Mouse (Mus musculus): ENCODE measurements at regions not wholly inside any gene's neighbourhood (a gene's known extent, or its start where the extent isn't known, plus 50 kb on each side); places are given as distances from the start of the nearest gene placed in this dataset.
"Not testable (repeated sequence)": the region's sequence is repeated elsewhere in the genome, so short reads cannot be mapped to it uniquely, and the experiment has no call there.

DNA sequence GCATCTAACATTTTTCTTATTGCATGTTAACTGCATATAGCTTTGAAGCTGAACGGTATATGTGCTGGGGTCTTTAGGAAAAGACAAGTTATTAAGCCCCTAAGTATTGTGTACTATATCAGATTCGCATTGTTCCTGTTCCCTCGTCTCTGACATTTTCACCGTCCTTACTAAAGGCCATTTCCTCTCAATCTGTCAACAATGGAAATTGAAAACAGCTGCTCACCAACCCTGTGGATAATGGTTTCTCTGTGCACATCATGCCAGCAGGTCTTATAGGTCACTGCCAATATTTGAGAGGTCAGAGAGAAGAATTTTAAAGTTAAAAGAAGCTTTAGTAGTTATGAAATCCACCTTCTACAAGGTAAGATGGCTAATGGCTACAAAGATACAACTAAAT, 797.4 kb upstream of the Impad1 start:
- DNase-seq, result no peak

DNA sequence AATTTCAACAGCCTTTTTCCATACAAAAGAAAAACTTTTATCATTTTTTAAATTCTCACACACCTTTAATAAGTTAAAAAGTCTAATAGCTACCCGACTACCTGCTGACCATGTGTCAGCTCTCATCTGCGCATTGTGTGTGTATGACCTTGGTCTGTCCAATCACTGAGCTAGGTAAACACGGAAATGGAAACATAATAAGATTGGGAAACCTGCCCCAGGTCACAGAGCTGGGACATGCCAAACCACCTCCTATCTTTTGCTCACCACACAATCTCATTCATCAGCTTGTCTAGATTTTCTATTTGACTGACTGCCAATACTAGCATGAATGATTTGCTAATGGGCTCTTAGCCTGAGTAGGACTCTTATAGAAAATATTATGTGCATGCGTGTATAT, 794.3 kb upstream of the Impad1 start:
- DNase-seq, result no peak

DNA sequence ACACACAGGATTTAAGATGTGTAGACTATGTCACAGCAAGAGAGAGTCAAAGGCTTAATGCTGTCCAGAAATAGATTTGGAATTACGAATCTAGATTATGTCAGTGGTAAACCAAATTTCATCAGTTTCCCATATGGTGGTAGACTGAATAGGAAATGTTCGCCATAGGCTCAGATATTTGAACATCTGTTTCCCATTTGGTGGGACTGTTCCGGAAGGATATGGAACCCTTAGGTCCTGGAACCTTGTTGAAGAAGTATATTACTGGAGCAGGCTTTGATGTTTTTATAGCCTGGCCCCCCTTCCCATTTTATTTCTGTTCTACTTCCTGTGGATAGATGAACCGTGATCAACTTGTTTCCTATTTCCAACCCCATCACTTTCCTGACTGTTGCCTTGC, 792.0 kb upstream of the Impad1 start:
- DNase-seq, result no peak

DNA sequence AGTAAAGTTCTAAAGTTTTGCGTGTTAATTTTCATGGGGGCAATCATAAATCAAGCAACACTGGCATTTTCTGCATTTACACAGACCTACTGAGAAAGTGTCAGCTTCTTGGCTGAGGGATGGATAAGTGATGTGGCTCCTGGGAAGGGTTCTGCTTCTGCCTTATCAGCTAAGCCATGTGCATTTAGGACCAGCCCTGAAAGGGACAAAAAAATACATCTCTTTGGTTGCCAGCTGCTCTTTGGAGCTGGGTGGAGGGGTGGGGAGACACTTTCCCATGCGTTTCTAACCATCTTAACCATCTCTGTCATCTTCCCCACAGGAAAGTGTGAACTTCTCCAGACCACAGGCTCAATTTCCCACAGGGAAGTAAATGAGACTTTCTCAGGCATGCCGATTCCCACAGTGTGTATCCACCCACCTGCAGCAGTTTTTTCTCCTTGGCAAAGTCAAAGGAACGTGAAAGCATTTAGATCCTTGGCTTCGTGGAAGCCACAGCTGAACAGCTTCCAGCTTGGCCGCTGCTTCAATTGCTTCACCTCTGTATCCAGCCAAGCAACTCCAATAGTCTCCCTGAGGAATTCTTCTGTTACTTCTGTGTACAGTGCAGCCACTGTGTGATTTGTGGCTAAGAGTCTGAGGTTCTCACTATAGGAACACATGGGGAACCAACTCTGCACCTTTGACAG, 791.0 kb upstream of the Impad1 start:
- DNase-seq, result peak; percentile 11 to 36

DNA sequence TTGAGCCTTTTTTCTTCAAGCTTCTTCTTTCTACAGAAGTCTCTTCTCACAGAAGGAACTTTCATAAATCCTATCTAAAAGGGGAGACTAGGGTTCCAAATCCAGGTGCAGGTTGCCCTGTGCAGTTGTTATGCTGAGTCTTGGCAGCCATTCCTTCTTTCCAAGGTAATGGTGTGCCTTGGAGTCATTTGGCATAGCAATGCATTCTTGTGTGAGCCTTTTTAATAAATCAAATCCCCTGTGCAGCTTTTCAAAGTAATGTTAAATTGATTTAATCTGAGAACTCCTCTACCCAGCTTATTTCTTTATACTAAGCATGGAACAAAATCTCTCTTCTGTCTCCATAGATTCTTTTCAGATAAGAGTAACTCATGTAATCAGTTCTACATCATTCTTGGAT, 774.9 kb upstream of the Impad1 start:
- no peak for DNase-seq

DNA sequence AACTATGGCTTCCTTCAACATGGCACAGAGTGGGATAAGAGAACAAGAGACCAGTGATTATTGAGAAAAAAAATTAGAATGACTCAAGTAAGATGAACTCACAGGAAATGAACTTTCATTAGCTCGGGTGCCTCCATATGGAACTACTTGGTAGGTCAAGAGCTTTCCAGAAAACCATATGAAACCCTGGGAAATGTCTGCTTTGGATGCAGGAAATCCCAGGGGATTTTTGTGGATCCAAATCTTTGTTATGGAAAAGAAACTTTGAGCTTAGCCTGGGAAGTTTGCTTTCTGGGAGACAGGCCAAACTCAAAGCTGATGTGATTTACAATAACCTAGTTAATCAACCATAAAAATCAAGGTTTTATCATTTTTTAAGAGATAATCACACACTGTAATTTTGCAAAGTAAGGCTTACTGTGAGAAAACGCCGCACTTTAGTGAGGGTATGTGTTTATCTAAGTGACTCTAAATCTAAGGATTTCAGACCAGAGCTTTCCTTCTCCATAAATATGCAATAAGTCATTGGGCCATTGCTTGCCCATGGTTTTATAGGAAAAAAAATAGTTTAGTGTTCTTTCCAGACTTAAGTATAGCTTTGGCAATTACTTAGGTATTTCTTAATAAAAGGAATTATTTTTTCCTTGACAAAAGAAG, 767.0 kb upstream of the Impad1 start:
- no peak for DNase-seq

DNA sequence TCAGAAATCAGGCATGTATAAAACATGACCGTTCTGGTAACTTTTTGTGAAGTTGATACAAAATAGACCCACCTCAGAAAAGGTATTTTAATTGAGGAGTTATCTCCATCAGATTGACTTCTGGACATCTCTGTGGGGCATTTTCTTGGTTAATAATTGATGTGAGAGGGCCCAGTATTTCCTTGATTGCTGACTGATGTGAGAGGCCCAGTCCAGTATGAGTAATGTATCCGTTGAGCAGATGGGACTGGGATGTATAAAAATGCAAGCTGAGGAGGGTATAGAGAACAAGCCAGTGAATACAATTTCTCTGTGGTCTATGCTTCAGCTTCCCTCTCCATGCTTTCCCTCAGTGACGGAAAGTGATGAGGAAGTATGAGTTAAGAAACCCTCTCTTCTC, 747.0 kb upstream of the Impad1 start:
- DNase-seq, result no peak

DNA sequence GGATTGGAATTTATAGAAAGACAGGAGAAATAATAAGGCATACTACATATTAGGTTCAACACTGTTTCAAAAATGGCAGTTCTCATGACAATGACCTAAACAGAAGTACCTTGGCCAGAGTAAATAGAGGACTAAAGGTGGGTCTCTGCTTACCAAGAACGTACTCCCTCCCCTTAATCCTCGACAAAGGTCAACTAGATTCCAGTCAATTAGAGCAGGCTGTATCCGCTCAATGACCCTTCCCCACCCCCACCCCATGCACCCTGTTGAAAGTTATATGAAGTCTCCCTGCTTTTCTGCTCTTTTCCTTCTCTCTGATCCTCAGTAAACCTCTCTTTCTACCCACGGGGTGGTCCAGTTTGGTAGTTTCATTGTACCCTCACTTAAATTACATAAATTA, 737.3 kb upstream of the Impad1 start:
- DNase-seq, result no peak

DNA sequence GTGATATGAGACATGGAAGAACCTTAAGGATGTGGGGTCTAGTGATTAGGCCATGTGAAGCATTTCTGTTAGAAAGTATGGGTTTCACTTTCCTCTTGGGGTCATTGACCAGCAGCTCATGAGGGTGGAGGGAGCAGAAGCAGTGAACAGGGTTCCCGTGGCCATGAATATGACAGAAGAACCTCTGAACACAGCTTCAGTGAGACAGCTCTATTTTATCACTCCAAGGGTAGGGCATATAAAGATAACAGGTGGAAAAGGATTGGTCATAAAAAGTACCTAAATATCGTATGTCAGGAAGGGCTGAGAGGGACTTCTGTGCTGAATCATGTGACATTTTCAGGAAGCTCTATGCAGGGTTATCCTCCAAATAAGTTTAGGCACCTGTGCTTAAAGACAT, 725.4 kb upstream of the Impad1 start:
- no peak for DNase-seq

DNA sequence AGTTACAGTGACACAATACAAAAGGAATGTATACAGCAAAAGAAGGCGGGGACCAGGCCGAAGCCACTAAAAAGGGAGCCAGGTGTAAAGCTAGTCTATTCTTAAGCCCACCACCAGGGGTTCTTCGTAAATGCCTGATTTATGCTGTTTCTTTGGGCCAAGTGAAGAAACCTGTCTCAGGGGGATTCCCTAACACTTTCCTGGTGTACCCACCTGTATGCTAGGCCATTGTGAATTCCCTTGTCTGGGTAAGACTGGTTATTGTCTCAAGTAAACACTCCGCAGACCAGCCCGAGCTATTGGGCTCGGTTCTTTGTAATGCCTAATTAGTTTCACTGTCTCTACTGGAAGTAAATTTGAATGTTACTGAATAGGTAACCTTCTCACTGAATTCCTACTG, 722.3 kb upstream of the Impad1 start:
- DNase-seq, result not testable (repeated sequence)

DNA sequence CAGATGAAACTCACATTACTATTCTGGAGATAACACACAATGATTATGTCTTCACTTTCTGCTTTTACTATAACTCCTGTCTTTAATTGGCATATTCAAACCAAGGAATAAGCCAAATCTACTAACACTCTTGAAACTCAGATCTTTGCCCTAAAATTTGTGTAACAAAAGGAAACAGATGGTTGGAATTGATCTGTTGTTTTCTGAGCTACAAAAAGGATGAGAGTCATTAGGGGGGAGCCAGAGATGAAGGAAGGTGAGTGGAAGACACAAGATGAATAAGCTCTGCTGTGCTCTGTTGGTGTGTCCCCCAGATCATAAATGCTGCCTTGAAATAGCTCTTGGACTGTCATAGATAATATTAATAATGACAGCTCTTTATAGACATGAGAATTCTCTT, 718.6 kb upstream of the Impad1 start:
- DNase-seq, result no peak

DNA sequence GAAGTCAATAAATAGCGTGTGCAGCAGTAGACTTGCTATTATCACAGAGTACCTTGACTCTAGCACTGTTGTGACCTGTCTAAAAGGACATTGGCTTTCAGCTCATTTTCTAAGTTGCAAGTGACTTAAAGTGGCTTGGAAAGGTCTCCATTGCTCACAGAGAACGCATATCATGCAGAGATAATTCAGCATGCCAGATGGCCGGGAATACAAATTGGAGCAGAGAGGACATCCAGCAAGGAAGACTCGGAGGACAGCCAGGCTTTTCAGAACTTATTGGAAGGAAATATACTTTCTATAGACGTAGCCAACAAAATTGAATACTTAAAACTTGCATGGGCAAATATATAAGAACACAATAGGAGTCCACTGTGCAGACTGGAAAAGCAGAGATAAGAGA, 716.2 kb upstream of the Impad1 start:
- DNase-seq, result peak; percentile 89 to 90

DNA sequence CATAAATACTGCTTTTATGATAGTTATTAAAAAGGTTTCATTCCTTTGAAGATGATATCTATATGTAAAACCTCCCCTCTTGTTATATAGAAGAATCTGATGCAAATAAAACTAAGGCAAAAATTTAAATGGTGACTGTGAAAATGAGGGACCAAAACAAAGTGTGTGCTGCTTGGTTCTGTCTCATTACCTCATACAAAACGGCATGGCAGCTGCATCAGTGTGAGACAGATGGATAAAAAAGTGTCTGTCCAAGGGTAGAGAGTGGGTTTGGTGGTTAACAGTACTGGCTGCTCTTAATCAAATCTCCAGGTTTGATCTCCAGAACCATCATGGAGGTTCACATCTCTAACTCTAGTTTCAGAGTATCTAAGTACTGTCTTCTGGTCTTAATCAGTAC, 701.9 kb upstream of the Impad1 start:
- no peak for DNase-seq

DNA sequence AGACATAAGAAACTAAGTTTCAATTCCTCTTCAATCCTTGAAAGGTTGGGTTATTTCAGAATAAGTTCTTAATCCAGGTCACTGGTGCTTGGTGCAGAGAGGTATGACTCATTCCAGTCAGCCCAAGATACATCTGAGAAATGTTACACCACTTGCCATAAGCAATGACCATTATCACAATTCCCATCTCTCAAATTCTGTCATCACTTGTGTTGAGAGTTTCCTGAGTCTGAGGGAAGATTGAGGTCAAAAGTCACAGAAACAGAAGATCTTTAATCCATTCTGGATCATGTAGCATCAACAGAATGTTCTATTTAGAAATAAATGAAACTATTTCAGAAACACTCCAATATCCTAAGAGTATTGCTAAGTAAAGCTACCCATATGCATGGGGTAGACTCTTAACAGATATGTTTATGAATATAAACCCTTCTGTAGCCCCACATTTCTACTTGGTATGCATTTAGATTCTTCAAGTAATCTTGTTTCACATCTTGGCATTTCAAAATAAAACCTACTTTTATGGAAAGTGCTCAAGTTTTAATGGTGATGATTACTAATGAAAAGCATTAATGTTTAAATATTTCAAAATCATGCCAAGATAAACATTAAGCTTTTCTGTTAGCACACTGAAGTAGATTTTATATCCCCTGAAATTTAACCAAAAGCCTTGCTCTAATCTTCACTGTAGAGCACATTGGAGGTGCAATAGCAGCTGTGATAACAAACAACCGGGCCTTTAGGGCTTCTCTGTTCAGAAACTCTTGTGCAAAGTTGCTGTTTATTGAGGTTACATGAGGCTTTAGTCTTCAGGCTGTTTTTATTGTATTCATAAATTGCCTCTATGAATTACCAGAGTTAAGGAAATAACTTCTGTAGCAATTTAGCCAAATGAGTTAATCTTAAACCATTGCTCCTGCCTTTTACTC, 701.2 kb upstream of the Impad1 start:
- no peak for DNase-seq

DNA sequence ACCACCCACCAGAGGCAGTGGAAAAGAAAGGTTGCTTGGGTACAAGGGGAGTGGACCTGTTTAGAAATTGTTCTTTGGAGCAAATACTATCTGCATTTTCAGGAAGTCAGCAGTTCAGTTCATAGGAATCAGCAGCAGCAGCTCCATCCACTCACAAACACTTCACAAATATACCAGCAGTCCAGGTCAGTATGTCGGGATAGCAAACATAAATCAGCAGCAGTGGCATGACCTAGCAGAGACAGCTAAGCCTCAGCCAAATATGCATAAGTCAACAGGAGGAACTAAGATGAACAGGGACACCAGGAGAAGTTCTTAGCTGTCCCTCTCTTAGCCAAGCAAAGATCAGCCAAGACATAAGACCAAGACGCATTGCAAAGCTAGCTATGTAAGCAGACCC, 693.6 kb upstream of the Impad1 start:
- DNase-seq, result no peak

DNA sequence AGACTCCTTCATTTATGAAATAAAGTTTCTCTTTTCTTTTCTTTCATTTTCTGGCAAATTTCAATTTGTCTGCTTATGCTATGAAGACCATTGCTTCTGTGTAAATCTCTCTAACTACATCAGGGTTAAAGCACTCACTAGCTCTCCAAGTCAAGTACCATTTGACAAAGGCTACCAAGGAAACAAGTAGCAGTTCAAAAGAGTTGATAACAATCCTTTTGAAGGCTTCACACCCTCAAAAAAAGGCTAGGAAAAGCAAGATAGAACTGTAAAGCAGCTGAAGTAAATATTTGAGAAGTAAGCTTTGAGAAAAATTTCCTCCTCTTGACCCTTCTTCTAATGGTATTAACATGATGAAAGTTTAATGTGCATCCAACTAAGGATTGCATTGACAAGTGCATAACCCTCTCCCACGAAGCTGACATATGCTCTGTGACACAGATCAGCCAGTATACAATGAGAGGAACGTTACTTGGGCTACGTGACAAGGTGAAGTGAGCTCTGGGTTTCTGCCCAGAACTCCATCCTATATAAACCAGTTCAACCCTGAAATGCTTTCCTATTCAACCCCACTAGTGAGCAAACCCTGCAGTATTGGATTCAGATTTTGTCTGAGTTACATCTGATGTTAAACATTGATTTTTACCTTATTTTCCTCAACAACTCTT, 678.9 kb upstream of the Impad1 start:
- peak; percentile 6 to 9 for DNase-seq

DNA sequence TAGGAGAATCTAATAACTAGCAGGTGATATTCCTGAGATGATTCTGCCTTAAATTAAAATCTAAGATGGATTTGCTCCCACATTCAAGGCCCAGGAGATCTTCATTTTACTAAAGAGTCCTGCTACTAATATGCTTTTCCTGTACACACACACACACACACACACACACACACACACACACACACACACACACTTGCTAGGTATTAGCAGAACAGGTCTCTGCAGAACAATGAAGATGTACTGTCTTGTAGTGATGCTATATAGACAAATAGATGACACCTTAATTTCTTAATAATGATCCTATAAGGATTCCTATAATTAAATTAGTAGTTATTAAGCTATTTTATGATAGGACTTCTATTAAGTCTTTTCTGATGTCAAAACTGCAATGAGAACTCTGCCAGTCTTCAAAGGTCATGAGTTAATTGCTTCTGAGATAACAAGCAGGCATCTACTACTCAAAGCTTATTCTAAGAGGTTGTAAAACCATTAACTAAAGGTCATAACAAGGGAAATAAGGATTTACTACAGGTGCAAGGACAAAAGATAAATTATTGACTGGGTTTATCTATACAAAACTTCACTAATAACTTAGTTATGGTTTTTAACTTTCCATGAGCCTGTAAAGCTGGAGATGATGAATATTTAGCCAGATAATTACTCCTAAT, 666.0 kb upstream of the Impad1 start:
- DNase-seq, result no peak

DNA sequence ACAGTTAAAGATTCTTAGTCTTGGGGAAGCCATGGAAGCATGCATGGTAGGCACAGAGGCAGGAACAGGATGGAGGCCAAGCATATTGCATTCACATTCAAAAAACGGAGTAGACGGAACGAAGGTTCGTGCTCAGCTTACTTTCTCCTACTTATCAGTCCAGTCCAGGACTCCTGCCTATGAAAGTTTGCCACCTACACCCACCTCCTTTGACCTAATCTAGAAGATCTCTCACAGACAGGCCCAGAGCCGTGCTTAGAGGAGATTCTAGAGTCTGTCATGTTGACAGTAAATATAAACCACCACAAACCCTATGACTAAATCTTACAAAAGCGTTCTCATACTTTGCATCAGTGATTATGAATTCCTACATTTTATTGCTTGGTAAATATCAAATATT, 657.3 kb upstream of the Impad1 start:
- DNase-seq, result no peak

DNA sequence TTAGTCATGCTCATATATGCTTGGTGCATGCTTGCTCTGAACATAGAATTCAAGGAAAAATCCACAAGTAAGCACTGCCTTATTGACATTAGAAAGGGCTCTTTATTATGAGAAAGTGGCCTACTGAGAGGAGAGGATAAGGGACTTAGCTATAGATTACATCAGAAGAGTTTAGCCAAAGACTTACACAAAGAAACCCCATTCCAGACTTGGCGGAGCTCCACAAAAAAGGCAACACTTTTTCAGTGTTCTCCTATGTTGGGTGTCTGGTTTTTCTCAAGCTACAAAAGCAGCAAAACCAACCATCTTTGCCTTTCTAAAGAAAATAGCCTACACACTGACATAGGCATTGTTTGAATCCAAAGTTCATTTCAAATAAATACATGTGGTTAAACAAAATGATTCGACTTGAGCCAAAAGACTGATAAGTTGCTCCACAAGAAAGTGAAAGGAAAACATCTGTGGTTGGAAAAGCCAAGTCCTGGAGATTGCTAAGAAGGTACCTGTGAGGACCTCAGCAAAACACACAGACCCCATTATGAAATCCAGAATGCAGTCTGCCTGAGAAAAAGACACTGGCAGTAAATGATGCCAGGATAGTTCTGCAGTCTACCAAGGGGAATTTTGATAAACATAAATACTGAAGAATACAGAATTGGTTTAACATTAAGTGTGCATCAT, 648.3 kb upstream of the Impad1 start:
- no peak for DNase-seq

DNA sequence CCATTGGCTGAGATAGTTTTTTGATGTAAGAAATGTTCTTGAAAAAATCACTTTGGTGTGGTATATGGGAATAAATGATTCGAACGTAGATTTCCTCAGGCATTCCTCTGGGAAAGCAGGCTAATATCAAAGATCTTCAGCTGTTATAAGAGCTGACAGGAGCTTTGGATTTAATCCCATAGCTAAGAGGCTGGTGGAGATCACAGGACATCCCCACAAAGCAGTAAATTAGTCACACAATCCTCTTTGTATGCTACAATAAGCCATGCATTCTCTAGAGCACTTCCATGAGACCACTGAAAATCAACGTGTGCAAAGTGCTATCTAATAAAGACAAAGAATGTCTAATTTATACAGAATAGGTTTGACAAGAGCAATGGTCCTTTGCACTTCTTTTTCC, 643.9 kb upstream of the Impad1 start:
- no peak for DNase-seq

Data from cerebellum, postnatal 10 days (tissue).